Mouse (Mus musculus) heart, postnatal 4 days (tissue): Measurements from ENCODE around the gene Ldah. TPM values are rescaled to one million over a fixed set of nuclear protein-coding genes. Genes with fewer than 3 reads are reported as not detected.
"Not testable (repeated sequence)": the region's sequence is repeated elsewhere in the genome, so short reads cannot be mapped to it uniquely, and the experiment has no call there.

ENCODE experiments used
- DNase-seq: peaks from one replicate; pipeline ENCODE4 v3.0.0; 2021
- total RNA-seq, 2 experiments: library from RNA; stranded (reverse); gene quantifications; 2 replicates each; pipeline ENCODE4 v1.2.3; 2021

Ldah gene
- 10 to 100 TPM; 25.8 to 29.1 TPM for total RNA-seq

DNA sequence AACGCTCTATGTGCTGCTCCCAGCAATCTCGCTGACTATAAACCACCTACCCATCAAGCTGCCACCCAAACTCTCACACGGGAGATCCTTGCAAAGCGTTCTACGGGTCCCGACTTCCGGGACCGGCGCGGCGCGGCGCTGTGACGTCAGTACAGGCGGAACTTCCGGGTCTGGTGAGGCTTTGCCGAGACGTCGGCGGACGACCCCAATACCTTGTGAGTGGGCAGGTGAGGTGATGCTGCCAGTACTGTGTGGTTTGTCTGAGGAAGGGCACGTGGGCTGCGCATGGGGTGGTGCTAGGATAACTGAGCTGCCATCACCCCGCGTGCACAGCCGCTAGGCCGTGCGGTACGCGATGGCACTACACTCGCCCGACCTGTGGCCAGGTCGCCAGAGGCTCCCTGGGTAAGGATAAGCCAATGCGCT is at the start of gene Ldah:
Ldah (plus strand) TSS at position 130 of the 426 bp plus-strand sequence.
- peak; percentile 89 for DNase-seq

DNA sequence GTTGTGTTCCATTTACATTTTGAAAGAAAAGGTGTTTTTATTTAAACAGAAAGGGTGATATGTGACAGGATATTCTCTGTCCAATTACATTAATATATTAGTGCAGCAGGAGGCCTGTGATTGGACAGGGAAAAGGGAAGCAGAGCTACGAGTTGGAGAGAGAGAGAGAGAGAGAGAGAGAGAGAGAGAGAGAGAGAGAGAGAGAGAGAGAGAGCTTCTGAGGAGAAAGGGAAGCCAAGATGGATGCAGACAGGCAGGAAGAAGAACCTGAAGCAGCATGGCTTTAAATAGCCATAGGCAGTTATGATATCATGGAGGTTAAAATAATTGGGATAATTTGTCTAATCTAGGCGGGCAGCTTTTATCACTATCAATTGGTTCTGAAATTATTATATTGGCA is 40.2 kb upstream of the Ldah start:
- DNase-seq, result no peak

DNA sequence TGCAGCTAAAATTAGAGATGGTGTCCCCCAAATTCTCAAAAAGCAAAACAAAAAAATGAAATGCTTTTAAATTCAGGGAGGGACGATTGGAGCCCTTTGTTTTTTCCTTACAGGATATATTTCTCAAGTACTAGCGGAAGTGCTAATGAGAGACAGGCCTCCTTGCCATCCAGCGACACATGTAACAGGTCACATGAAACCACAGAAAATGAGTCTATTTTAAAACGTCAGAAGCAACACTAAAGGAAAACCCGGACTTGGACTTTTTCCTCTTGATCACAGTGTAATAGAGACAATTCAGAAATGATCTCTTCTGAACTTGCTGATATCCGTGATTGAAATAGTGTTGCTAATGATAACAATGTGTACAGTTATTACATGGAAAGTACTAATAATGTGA is 27.0 kb upstream of the Ldah start:
- no peak for DNase-seq

DNA sequence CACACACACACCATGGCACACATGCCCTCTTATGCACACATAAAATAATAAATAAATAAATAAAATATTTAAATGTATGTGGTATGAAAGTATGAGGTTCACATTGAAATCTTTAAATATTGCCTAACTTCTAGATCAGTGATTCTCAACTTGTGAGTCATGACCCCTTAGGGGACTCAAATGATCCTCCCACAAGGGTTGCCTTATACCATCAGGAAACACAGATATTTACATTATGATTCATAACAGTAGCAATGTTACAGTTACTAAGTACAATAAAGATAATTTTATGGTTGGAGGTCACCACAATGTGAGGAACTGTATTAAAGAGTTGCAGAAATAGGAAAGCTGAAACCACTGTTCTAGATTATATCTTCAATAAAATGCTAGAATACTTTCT is 26.2 kb upstream of the Ldah start:
- DNase-seq, result no peak

DNA sequence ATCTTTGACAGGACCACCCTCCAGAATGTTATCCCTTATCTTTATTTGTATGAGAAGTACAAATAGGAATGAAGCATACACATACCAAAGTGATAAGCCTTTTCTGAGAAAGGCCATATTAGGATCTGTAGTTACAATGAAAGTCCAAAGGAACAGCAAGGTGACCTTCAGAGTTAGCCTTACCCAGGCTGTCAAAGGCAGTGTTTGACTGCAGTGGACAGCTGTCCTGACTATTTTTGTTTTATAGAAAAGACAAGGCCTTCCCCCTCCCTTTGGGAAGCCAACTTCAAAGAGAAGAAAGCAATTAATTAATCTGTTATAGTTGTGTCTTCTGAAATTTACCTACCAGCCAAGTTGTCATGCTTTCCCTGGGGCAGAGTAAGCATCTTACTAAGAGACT is 23.4 kb upstream of the Ldah start:
- no peak for DNase-seq

DNA sequence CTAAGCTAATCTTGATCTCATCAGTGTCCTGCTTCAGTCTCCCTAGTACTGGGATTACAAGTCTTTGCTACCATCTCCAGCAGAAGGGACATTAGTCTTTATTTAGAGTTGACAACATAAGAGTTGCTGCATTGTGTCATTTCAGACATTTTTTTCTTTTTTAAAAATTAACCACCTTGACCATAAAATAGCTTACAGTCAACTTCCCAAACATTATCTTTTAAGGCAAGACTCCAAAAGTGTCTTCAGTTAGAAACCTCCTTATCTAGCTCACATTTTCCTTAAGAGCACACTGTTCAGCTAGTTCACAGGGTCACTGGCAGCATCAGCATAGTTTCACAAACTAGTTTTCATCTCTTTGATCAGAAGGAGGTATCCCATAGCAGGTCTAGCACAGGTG is 19.7 kb upstream of the Ldah start:
- DNase-seq, result no peak

DNA sequence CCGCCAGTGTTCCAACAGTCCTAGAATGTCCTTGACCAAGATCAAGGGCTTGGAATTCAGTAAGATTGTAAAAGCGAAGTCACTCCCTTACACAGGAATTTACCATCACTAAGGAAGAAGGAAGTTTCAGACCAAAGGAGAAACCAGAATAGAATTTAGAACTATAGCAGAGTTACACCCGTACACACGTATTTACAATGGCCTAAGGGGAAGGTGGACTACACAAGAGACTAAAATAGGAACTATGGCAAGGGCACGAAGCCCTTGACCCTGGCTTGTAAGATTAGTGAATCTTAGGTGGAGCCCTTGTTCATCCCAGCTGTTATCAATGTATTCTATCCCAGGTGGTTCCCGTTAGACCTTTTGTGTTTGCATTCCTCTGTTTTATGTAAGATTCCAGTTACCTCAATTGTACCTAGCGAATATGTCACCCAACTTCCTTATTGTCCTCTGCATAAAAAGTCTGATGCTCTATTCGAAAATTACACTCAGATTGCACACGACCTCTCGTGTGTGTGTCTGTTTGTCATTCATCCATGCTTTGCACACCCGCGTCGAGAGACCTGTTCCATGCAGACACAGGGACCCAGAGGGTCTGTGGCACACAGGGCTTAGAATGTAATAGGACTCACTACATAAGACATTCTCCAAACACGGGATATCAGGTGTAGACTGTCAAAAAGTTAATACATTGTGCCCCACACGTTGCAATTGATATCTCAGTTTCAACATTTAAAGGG is 18.9 kb upstream of the Ldah start:
- DNase-seq, result not testable (repeated sequence)

DNA sequence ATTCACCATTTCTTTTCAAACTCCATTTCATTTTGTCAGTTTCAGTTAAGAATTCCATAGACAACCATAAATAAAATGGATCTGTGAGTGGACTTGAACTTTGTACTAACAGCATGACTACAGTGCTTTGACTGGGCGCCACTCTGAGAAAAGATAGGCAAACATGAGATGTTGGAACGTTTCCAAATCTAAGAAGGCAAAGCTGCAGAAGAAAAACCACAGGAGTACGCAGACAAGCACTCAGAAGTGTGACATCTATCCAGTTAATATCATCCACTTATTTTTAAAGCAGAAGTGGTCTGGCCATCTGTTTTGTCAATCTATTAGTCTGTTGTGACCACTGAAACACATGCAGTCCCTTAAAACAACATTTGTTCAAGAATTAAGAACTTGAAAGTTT is 18.2 kb upstream of the Ldah start:
- DNase-seq, result no peak

DNA sequence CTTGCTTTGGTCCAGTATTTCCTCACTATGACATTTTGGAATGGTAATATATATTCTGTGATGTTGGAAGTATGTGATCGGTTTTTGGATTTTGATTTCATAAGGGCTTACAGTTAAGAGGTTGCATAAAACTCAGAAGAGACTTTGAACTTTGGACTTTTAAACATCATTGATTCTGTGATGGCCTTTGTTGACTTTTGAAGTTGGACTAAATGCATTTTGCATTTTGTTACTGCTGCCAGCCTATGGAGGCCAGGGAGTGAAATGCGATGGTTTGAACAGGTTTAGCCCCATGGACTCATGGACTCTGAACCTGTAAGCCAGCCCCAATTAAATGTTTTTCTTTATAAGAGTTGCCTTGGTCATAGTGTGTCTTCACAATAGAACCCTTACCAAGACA is 2.2 kb upstream of the Ldah start:
- no peak for DNase-seq

DNA sequence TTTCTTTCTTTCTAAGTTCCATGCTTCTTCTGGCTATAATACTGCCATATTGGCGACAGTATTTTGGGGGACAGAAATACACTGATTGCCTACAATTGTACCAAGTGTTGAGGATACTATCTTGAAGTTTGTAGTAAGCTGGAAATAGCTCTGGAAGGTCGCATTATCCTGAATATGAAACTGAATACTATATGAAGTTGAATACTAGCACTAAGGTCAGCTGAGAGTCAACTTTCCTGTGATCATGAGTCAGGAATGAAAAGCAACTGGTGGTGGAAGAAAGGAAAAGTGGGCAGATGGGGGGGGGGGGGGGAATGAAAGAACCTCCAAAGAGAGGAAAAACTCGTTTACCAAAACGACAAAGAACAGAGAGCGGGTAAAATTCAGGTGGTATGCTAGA is 329 bp upstream of the Ldah start:
- no peak for DNase-seq

DNA sequence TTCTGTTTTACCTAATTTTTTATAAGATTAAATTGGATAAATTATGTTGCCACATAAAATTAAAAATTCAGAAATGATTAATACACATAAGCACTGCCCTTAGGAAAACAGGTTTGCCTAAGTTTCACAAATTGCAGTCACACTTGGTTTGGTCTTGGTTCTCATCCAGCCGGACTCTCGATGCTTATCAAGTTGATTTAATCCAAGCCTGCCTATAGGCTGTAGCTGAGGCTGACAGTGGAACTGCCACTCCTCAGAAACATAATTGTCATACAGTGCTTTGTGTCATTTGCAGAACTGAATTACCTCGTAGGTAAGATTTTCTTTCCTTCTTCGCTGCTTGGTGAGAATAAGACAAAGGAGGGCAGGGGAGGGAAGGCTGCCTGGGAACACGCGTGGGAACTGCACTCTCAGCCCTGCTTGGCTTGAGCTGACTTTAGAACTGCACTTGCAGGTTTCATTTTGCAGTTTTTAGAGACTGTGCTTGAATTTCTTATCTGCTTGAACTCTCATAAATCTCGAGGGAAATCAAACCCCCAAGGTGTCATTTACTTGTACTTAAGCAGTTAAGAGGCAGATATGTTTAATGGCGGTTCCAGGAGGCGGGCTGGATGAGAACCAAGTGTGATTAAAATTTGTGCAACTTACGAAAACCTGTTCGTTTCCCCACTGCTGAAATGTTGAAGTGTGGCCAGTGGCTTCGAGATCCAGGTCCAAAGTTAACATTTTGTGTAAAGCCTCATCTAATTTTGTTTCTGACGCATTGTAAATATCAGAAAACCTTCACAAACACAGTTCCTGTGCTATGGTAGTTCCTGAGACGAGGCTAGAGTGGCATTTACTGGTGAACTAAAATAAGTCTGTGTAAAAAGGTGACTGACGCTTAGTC is 8.7 kb downstream of the Ldah start:
- DNase-seq, result no peak

DNA sequence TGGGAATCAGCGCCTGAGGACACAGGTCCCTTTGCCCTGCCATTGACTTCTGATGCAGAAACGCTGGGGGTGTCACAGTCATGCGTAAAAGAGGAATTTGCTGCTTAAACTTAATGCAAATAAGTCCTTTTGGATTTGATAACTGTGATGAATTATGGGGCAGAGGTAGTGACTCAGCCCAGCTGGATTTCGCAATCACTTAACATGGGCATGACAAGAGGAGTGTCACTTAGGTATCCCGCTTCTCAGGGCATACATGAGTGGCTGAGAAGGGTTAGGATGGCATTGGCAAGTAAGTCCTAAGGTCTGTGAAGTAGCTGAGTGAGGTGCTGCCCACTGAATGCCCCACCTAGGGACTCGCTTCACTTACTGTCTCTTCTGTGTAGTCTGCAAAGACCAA is 15.1 kb downstream of the Ldah start:
- no peak for DNase-seq

DNA sequence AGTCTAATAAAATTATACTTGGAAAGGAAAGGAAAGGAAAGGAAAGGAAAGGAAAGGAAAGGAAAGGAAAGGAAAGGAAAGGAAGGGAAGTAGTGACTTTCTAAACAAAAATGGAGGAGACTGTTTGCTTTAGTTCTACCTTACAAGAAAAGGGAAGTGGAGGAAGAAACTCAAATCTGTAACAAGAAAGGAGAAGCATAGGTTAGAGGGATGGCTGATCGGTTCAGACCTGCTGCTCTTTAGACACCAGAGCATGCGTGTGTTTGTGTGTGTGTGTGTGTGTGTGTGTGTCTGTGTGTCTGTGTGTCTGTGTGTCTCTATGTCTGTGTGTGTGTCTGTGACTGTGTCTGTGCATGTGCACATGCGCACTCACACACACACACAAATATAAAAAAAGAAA is 23.2 kb downstream of the Ldah start:
- DNase-seq, result no peak

DNA sequence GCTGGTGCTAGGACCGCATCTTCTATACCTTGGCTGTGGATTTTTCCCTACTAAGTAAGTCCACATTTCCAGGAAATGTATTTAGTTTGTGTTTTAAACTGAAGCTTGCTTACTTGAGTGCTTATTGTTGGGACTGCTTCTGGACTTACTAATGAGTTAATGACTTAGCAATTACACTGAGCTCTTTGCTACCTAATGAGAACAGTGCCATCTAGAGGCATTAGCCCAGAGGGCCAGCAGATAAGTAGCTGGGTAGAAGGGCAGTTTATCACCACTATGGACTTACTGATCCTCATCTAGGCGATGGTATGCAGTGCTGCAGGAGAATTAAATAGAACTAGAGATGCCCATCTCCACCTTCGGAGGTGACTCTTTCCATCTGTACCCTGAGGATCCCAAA is 24.8 kb downstream of the Ldah start:
- DNase-seq, result no peak

DNA sequence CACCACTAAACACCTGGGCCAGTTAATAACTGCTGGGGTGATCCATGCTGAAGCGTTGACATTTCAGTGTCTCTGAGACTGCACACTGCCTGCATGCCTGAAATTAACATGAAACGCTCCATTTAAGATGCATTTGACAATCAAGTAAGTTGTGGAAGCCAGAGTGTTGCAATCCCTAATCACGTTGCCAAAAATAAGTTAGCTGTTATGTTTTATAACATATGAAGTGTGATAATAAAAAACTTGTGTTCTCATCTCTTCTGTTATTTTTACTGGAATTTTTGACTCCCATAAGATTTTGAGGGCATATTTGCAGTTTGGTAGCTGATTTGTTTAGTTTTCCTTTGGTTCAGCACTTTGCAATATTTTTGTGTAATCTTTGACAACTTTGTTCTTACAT is 34.3 kb downstream of the Ldah start:
- no peak for DNase-seq

DNA sequence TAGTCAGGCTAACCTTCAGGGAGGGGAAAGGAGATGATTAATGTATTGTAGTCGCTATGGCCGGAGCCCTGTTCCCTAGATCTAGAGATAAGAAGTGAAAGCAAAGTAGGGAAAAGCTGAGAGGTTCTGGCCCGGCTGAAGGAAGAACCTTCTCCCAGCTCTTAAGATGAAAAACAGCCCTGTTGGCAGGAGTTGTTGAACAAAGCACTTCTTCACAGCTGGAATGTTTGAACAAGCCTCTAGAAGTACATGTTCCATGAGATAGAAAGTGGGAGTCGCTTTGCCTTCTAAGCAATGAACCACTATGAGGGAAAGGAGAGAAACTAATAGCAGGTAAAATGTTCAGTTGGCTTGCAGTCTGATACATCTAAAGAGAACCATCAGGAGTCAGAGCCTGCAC is 36.8 kb downstream of the Ldah start:
- DNase-seq, result no peak

DNA sequence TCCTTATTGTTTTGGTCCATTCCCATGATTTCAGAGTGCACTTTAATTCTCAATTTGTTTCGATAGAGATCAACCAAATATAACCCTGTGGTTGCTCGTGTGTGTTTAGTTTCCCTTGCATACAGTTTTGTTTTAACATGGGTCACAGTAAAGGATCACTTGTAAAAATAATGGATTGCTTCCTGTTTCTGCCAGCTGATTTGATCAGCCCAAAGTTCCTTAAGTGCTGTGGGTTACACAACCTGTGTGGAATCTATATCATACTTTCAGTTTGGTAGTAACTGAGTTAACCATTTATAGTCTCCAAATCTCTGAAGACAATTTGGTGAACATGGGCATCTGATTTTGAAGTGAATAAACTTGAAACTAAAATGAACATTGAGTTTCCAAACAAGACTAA is 52.4 kb downstream of the Ldah start:
- DNase-seq, result no peak

DNA sequence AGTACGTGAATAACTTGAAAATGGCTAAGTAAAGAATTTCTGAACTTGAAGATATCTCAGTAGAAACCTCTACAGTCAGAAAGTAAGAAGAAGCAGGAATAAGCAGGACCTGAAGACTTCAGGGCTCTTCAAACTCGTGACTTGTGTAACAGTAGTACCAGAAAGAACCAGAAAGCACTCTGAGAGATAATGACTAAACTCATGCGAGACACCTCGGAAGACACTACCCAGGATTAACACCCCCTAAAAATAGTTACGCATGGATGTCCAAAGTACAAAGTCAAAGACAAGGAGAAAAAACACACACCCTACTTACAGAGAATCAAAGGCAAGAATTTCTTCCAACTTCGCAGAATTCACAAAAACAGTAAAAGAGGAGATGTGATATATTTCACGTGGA is 58.4 kb downstream of the Ldah start:
- no peak for DNase-seq

DNA sequence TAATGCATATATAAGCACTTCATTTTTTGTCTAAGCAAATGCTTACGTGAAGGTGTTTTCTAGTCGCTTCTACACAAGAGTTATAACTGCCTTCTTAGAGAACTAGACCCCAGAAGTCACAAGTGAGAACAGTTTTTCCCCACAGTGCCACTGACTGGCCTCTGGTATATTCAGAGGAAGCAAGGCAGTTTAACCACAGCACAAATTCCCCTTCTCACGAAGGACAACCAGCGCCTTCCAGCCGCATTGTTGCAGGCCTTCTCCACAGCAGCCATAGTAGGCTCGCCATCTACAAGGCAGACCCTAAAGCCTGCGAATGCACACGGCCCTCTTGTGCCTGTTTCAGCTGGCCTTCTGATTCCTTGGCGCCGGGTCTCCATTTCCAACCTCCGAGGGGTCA is 61.7 kb downstream of the Ldah start:
- no peak for DNase-seq

DNA sequence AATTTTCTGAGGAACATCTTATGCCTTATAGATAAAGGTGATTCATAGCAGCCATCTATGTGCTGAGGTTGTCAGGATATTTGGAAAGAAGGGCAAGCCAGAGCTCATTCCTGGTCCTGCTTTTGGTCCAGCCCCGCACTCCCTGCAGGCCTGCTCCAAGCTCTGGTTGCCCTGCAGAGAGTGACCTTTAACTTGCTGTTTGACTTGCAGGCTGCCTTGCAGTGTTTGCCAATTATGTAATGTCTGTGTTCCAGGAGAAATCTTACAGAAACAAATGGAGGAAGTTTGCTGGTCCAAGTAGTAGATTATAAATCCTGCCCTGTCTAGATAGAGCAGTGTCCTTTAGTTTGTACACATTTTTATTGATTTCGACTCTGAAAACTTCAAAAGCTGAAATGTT is 63.5 kb downstream of the Ldah start:
- DNase-seq, result no peak

DNA sequence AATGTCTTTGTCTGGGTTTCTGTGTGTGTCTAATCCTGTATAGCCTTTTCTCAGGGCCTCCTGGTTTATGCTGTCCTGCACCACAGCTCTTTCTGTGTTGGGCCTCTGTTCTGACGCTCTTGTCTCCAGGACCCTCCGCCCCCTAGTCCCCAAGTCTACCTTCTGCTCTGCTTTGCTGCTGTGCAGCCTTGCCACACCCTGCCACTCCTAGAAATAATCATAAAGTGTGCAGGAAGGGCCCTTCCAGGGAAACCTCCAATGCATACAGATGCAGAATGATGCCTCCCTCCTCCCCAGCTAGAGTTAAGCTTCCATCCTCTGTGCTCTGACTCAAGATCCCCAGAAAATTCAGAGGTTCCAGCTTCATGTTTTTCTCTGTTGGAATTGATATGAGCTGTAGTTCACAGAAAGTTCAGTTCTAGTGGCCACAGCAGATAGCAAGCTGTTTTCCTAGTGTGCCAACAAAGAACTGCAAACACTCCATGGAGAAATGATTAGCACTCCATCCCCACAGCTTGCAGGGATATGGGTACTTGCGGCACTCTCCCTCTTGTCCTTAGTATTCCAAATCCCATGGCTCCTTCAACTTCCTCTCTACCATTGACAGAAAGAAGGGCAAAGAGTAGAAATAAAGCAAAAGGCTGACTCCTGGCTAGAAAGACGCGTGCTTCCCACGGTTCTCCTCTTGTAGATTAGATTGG is 65.7 kb downstream of the Ldah start:
- no peak for DNase-seq

DNA sequence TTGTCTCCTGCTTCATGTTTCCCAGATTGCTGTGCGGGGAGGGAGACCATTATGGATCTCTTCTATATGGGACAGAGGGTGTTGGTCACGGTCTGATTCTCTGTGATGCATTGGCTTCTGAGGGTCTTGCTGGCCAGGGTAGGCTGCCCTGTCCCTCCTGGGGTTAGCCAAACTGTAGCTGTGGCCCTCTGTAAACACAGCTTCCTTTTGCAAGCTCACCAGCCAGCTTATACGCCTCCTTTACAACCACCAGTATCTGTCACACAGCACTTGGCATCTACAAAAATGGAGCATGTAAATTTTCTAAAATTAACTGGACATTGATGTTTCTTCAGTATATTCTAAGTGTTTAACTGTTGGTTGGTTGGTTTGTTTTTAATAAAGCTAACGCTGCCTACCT is 67.5 kb downstream of the Ldah start:
- DNase-seq, result no peak

DNA sequence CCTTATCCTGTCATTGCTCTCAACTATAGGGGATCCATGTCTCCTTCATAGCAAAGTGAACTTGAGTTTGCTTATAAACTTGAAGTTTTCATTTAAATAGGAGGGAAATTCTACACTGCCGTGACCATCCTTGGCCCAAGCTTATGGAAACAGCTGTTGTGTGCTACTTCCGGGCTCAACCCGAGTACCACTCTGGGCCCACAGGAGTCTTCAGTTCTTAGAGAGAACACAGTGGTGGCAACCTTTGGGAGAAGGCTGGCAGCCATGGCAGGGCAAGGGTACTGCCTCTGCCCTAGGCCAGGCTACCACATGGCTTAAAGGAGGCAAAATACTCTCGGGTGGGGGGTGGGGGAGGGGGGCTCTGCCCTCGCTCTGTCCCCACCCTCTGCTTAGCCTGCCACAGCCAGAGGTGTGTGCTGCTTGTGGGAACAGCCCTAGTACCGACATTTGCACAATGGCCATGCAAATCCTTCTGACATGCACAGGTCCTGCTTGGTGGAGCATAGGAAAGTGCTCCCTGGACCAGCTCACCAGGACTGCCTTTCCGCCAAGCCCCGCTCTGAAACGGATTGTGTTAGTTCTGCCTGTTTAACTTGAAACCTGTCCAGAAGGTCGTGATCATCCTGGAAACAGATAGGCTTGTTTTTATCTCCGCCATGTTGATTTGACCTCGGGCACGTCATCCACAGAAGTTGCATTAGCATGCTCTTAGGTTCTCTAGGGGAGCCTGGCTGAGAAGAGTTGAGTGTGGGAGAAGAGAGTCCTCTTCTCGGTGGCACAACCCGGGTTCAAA is 73.5 kb downstream of the Ldah start:
- DNase-seq, result no peak
